Mouse (Mus musculus): ENCODE data around the gene Rnf2. TPM values are rescaled to one million over a fixed set of nuclear protein-coding genes. Genes with fewer than 3 reads are reported as not detected.

Gene Rnf2
- polyA plus RNA-seq (2015; fragmentation: Nextera tagmentation; extraction: Ambion mirVana) = 55.6 and 57.9 TPM in 2 replicates

DNA sequence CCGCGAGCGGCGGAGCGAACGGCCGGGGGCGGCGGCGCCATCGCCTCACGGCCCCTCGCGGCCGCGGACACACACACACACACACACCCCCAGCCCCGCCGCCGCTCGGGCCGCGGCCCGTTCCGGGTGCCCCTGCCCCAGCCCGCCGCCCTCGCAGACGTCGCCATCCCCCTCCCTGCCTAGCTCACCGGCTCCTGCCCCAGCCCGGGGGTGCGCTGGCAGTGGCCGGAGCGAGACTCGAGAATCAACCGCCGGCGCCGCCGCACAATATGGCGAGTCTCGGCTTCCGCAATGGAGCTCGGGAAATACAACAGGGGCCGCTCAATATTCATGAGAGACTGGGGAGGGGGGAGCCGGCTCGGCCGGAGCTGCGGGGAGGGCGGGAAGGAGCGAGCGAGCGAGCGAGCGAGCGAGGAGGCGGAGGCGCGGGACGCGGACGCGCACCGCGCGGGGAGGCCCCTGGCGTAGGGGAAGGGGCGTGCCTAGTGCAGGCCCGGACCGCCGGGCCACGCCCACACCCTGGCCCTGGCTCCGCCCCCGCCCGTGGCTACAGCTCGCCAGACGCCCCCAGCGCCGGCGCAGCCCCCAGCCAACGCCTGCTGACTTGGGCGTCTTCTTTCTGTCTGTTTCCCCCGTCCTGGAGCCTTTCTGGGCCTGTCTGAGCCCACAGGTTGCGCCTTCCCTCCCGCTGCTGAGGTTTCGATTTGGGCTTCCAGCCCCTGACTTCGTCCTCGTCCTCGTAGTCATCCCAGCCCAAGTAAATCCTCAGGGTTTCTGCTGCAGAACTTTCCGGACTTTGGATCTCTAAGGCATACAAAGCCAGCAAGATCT, at the start of gene Rnf2:
Gene Rnf2, minus strand, starts transcription at position 425 of the 831 bp plus-strand sequence.
- H3K9me3 ChIP-seq (replicated peaks) = no peaks in the 10 kb centered on the region
- H3K4me2 ChIP-seq = peak within 1 kb of the TSS; percentile 61
- peaks cover 28% of the 10 kb centered on the region for H3K4me1 ChIP-seq (replicated peaks)
- peak within 1 kb of the TSS; percentile 99 for H3K27ac ChIP-seq
- H3K9ac ChIP-seq = peak within 1 kb of the TSS; percentile 99
- WGBS = under 1% methylated on average over 88 of the region's 90 CpGs
- no peaks in the 10 kb centered on the region for H3K36me3 ChIP-seq
- peak within 1 kb of the TSS; percentile 96 for H3K4me3 ChIP-seq
- no peaks in the 10 kb centered on the region for H3K27me3 ChIP-seq
- ATAC-seq (replicated peaks; ENCODE audit: insufficient number of reproducible peaks, insufficient read depth, low FRiP score, low read depth) = peak; percentile 98

DNA sequence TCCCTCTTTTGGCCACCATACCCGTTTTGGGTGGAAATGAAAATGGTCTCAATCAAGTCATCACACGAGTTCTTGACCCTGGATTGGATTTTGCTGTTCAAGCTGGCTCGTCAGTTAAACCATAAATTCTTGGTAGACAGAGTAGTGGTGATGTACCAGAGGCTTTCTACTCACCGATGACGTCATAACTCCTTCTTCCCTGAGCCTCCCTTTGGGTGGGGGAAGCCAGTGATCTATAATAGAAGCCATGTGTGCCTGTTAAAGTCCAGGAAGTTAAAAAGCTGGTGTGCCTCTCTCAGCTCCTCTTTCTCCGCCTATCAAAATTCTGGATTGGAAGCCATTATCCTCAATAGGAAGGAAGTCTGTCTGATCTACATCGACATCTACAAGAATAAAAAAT, 49.0 kb upstream of the Rnf2 start:
- Histone ChIP-seq H3K27me3 (no peaks in the 10 kb centered on the region), H3K9me3 (replicated peaks) (no peaks in the 10 kb centered on the region), H3K9ac (no peak overlapping the region), H3K4me2 (no peak overlapping the region), H3K27ac (0 out of 2 replicates have a peak overlapping the region, but pooled peaks have one; percentile 0), H3K36me3 (no peaks in the 10 kb centered on the region), H3K4me1 (replicated peaks) (peaks cover 3% of the 10 kb centered on the region; the same call in 1 of the 2 replicates), H3K4me3 (no peak overlapping the region)
- ATAC-seq (replicated peaks; ENCODE audit: insufficient number of reproducible peaks, insufficient read depth, low FRiP score, low read depth) = no peak
- WGBS = 66% methylated on average over 7 of the region's 7 CpGs

DNA sequence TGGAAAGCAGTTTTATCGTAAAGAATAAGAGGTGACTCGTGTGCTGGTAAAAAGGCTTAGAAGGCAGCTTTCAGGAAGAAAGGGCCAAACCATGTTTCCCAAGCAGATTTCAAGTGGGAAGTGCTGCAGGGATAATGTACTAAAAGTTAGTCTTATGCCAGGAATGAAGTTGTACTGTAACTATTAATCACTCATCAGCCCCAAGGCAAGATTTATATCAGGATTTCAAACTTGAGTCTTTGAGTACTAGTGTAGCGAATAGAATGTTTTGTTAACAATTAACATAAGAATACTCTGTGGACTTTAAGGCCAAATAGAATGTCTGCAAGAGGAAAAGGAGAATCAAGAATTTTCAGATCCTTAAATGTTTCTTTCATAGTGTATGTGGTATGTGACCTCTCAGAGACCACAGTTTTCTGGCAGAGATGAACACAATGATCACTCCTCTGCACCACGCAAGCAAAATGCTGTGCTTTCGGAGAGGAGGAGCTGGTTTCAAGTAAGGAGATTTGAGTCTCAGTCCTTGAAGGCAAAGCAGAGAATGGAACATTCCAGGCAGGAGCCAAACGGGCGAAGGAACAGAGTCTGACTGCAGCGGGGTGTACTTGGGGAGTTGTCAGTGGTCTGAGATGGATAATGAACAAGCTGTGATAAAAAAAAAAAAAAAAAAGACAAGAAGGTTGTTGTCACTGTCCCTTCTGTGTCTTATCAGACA, 48.3 kb upstream of the Rnf2 start:
- no peak for ATAC-seq (replicated peaks; ENCODE audit: insufficient number of reproducible peaks, insufficient read depth, low FRiP score, low read depth)

DNA sequence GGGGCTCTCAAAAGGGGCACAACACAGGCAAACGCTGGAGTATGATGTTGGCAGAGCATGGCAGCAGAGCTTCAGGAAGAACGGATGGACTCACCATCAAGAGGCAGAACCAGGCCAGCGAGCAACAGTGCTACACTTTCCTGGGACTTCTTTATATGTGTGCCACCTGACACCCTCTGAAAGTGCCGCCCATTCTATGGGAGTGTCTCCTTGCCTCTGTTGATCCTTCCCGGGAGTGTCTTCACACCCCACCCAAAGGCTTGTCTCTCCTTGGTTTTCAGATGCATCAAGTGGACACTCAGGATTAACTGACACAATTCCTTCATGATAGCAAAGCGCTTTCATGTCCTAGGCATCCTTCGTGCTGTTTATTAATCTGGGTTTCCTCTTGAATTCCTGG, 44.8 kb upstream of the Rnf2 start:
- H3K4me3 ChIP-seq = no peak overlapping the region
- H3K27me3 ChIP-seq = no peaks in the 10 kb centered on the region
- no peak for ATAC-seq (replicated peaks; ENCODE audit: insufficient number of reproducible peaks, insufficient read depth, low FRiP score, low read depth)
- H3K27ac ChIP-seq = no peak overlapping the region
- no peaks in the 10 kb centered on the region for H3K9me3 ChIP-seq (replicated peaks)
- no peak overlapping the region for H3K4me2 ChIP-seq
- WGBS = 77% methylated on average over 7 of the region's 7 CpGs
- H3K9ac ChIP-seq = no peak overlapping the region
- no peaks in the 10 kb centered on the region for H3K4me1 ChIP-seq (replicated peaks)
- no peaks in the 10 kb centered on the region for H3K36me3 ChIP-seq

More for the DNA sequence above, 48.3 kb upstream of the Rnf2 start:
- Histone ChIP-seq H3K9ac (no peak overlapping the region), H3K9me3 (replicated peaks) (no peaks in the 10 kb centered on the region), H3K4me3 (no peak overlapping the region), H3K4me2 (no peak overlapping the region), H3K4me1 (replicated peaks) (peaks cover 3% of the 10 kb centered on the region; the same call in 1 of the 2 replicates), H3K27ac (no peak overlapping the region), H3K36me3 (no peaks in the 10 kb centered on the region), H3K27me3 (no peaks in the 10 kb centered on the region)
- 64% methylated on average over 8 of the region's 8 CpGs for WGBS

DNA sequence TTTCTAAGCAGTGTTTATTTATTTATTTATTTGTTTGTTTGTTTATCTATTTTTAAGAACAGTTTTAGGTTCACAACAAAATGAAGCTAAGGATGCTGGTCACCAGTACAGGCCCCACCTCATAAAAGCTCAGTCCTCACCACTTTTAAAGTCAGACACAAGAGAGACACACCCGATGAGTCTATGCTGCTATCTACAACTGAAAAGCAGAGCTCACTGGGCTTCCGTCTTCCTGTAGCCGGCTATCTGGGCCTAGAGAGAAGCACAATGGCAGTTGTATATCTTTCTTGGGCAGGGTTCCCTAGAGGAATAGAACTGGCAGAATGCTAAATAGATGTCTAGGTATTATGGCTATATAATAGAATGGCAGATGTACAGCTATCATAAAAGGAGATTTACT, 43.8 kb upstream of the Rnf2 start:
- H3K27me3 ChIP-seq = no peaks in the 10 kb centered on the region
- no peak overlapping the region for H3K9ac ChIP-seq
- no peaks in the 10 kb centered on the region for H3K9me3 ChIP-seq (replicated peaks)
- H3K36me3 ChIP-seq = no peaks in the 10 kb centered on the region
- H3K27ac ChIP-seq = no peak overlapping the region
- H3K4me1 ChIP-seq (replicated peaks) = no peaks in the 10 kb centered on the region
- whole genome bisulfite sequencing = 78% methylated on average over 3 of the region's 3 CpGs
- ATAC-seq (replicated peaks; ENCODE audit: insufficient number of reproducible peaks, insufficient read depth, low FRiP score, low read depth) = no peak
- H3K4me2 ChIP-seq = no peak overlapping the region
- H3K4me3 ChIP-seq = no peak overlapping the region

DNA sequence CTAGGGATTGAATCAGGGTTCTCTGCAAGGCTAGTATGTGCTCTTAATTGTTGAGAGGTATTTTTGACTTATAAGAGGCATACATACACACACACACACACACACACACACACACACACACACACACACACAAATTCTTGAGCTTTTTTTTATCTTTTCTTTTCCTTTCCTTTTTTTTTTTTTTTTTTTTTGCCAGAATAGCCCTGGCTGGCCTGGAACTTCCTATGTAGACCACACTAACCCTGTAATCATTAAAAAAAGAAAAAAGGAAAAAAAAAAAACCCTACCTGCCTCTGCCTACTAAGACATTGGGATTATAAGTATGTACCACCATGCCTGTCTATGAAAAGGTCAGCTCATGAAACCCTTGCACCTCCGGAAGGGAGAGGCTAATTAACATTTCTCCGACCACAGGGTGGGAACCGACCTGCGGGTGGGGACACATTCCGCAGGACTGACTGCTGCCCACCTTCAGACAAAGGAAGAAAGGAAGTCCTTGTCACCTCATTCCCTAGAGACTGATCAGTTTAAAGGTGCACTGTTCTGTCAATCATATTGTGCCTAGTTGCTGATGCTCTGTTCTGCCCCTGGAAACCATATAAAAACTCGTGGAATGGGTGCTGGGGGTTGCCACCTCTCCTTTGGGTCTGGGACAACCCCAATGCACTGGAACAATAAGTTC, 43.2 kb upstream of the Rnf2 start:
- Histone ChIP-seq H3K4me2 (no peak overlapping the region), H3K9me3 (replicated peaks) (no peaks in the 10 kb centered on the region), H3K4me1 (replicated peaks) (no peaks in the 10 kb centered on the region), H3K27me3 (no peaks in the 10 kb centered on the region), H3K4me3 (no peak overlapping the region), H3K9ac (no peak overlapping the region), H3K27ac (no peak overlapping the region), H3K36me3 (no peaks in the 10 kb centered on the region)
- no peak for ATAC-seq (replicated peaks; ENCODE audit: insufficient number of reproducible peaks, insufficient read depth, low FRiP score, low read depth)
- WGBS = 71% methylated on average over 6 of the region's 6 CpGs

DNA sequence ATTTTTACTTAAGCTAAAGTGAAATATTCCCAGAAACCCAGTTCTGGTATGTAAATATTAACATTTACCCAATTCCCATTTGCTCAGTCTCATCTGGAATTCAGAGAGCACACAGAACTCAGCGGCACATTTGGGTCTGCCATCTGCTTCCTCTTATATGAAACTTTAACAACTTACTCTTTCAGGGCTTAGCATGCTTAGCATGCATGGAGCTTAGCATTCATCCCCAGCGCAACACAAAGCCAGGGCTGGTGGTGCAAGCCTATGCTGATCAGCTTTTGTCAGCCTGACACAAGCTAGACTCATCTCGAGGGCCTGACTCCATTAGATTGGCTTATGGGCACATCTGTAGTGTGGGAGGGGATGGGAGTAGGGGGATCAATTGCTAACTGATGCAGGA, 25.9 kb upstream of the Rnf2 start:
- WGBS = 83% methylated on average over 3 of the region's 3 CpGs
- H3K9ac ChIP-seq = no peak overlapping the region

DNA sequence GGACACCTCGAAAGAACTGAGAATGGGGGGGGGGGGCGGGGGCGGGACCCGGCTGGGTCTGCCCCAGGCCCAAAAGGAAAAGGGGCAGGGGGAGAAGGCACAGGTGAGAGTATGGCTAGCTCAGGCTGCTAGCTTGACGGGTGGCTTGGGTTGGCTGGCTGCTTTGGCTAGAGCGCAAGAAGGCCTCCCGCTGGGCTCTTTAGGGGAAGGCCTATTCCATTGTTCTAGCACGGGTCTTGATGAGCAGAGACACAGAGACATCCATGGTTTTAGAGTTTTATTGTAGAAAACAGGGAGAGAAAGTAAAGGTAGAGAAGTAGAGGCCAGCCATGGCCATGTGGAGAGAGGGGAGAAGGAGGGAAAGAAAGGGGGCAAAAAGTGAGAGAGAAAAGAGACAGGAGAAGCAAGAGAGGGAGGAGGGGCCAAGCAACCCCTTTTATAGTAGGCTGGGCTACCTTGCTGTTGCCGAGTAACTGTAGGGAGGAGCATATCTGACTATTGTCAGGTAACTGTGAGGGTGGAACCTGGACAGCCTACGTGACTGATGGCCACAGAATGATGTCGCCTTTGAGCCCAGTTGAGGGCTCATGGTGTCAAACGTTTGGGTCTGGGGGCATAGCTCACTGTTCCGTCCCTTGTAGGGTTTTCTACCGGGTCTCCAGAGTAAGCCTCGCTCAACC, 17.0 kb upstream of the Rnf2 start:
- Histone ChIP-seq H3K9me3 (replicated peaks) (no peaks in the 10 kb centered on the region), H3K4me2 (no peak overlapping the region), H3K36me3 (no peaks in the 10 kb centered on the region), H3K4me3 (no peak overlapping the region), H3K9ac (no peak overlapping the region), H3K27me3 (no peaks in the 10 kb centered on the region), H3K4me1 (replicated peaks) (peaks cover 10% of the 10 kb centered on the region), H3K27ac (no peak overlapping the region)
- 82% methylated on average over 12 of the region's 15 CpGs for WGBS
- ATAC-seq (replicated peaks; ENCODE audit: insufficient number of reproducible peaks, insufficient read depth, low FRiP score, low read depth) = no peak

More for the DNA sequence above, 25.9 kb upstream of the Rnf2 start:
- H3K4me3 ChIP-seq = no peak overlapping the region
- no peak for ATAC-seq (replicated peaks; ENCODE audit: insufficient number of reproducible peaks, insufficient read depth, low FRiP score, low read depth)
- no peak overlapping the region for H3K27ac ChIP-seq
- H3K36me3 ChIP-seq = no peaks in the 10 kb centered on the region
- no peak overlapping the region for H3K4me2 ChIP-seq
- no peaks in the 10 kb centered on the region for H3K27me3 ChIP-seq
- no peaks in the 10 kb centered on the region for H3K4me1 ChIP-seq (replicated peaks)
- H3K9me3 ChIP-seq (replicated peaks) = no peaks in the 10 kb centered on the region

DNA sequence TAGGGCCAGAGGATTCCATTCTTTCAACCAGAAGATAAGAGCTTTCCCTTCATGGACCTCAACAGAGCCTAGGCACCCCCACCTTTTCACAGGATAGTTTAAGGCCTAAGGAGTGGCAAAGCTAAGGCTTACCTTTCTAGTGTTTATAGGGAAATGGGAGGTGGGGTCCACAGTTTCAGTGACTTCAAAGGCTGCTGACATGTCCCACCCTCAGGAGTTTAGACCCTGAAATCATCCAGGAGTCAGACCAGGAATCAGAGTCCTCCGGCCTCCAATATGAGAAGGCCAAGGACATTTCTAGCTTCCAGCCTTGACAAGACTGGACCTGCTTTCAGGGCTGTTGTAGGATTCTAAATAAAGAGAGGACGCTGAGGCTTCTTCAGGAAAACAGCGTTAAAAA, 16.1 kb upstream of the Rnf2 start:
- Histone ChIP-seq H3K9me3 (replicated peaks) (no peaks in the 10 kb centered on the region), H3K4me3 (no peak overlapping the region), H3K27ac (no peak overlapping the region), H3K9ac (no peak overlapping the region), H3K4me2 (no peak overlapping the region), H3K27me3 (no peaks in the 10 kb centered on the region), H3K36me3 (no peaks in the 10 kb centered on the region), H3K4me1 (replicated peaks) (peaks cover 10% of the 10 kb centered on the region)
- no peak for ATAC-seq (replicated peaks; ENCODE audit: insufficient number of reproducible peaks, insufficient read depth, low FRiP score, low read depth)
- WGBS = 90% methylated on average over 3 of the region's 3 CpGs

DNA sequence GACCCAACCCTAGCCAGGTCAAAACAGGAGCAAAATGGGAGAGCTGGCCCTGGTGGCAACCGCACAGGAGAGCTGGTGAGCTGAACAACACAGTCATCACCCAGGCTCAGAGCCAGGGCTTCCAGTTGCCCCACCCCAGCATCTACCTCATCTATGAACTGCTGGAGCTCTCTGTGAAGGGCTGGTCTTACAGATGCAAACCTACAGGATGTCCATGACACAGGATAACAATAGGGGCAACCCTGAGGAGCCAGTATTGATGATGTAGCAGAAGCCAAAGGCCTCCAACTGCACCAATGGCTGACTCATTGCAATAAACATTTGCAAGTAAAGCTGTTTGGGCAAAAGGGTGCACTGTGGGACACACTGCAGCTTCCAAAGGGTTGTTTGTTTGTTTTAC, 15.0 kb upstream of the Rnf2 start:
- no peaks in the 10 kb centered on the region for H3K27me3 ChIP-seq
- H3K9me3 ChIP-seq (replicated peaks) = no peaks in the 10 kb centered on the region
- no peak for ATAC-seq (replicated peaks; ENCODE audit: insufficient number of reproducible peaks, insufficient read depth, low FRiP score, low read depth)
- H3K4me3 ChIP-seq = no peak overlapping the region
- H3K4me1 ChIP-seq (replicated peaks) = peaks cover 10% of the 10 kb centered on the region
- H3K9ac ChIP-seq = no peak overlapping the region
- H3K27ac ChIP-seq = no peak overlapping the region
- no peak overlapping the region for H3K4me2 ChIP-seq
- 91% methylated on average over 1 of the region's 1 CpGs for WGBS
- no peaks in the 10 kb centered on the region for H3K36me3 ChIP-seq

DNA sequence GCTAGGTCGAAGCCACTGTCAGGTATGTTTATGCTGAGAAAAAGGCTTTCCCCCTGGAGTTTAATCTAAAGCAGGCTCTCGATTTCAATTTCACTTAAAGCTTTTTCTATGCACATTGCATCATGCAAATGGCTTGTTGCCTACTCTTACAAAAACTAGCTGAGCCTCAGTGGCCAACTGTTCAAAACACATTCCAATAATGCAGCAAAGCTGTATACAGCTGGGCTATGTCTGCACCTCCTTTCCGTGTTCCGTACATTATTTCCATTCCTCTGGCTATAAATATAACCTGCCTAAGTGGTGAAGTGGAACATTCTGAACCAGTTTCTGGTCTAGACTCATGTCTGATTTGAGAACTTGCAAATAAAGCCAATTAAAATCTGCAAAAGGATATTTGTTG, 13.4 kb upstream of the Rnf2 start:
- Histone ChIP-seq H3K9ac (no peak overlapping the region), H3K4me1 (replicated peaks) (peaks cover 10% of the 10 kb centered on the region), H3K4me2 (no peak overlapping the region), H3K27ac (peak overlapping the region; percentile 71), H3K36me3 (no peaks in the 10 kb centered on the region), H3K27me3 (no peaks in the 10 kb centered on the region), H3K4me3 (no peak overlapping the region), H3K9me3 (replicated peaks) (no peaks in the 10 kb centered on the region)
- peak; percentile 70 for ATAC-seq (replicated peaks; ENCODE audit: insufficient number of reproducible peaks, insufficient read depth, low FRiP score, low read depth)
- WGBS = 44% methylated on average over 4 of the region's 4 CpGs
